Mouse (Mus musculus): ENCODE results near the gene Bicra.

DNA sequence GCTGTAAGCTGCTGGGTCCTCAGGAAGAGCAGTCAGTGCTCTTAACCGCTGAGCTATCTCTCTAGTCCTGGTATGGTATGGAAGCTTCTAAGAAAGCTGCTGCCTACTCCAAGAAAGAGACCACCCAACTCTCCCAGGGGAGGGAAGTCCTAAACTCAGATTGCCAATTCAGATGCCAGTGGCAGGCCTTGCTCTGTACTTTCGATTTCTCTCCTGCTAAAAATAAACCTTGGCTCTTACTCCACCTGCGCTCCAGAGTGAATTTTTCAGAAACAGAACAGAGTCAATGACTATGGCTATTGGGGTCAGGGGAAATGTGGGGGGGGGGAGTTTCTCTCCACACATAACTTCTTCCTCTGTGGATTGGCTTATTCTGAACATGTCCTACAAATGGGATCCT is 116.1 kb downstream of the Bicra start:
- no peak for TF ChIP-seq CTCF (IDR thresholded peaks at IDR 0.05; ENCODE audit: low read depth)
- TF ChIP-seq EP300 (IDR thresholded peaks at IDR 0.05; ENCODE audit: low read depth): no peak

Measured in liver, embryonic 14.5 days (tissue).